Mouse (Mus musculus) stomach, postnatal 0 days (tissue): Measurements from ENCODE around the gene Irak2.

Source experiments
- CTCF ChIP-seq: IDR thresholded peaks from 2 replicates; pipeline ENCODE4 v1.5.1; 2016; ENCODE audit warnings: antibody characterized with exemption, low read depth, mild to moderate bottlenecking, moderate library complexity
- EP300 ChIP-seq: optimal IDR thresholded peaks from 2 replicates; pipeline ENCODE3; 2016; ENCODE audit warnings: antibody characterized with exemption

DNA sequence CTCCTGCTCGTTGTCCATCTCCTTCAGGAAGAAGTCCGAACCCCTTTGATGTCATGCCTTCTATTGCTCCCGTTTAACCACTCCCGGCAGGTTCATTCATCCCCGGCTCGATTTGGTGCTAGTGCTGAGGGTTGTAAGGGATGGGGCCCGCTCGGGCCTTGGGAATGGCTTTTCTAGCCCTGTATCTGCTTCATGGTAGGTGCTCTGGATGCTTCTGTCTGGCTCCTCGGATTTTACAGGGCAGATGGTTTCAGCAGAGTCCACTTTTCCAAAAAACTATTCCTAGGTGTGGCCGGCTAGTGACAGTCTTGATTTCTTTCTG is 33.1 kb upstream of the Irak2 start:
- TF ChIP-seq CTCF (no peak), EP300 (no peak)
